Mouse (Mus musculus) thymus, adult 2 months (tissue): ENCODE measurements around the gene Mrgprf. TPM values are rescaled to one million over a fixed set of nuclear protein-coding genes. Genes with fewer than 3 reads are reported as not detected.

Source experiments
- DNase-seq: peaks from one replicate; pipeline ENCODE4 v3.0.0; 2021
- H3K27ac ChIP-seq: fragments of 200-500 bp; 2 replicates; pipeline ENCODE4 v1.5.1; 2012; ENCODE audit warnings: low read length, control low read depth; ENCODE audit not compliant: control insufficient read depth, insufficient read depth
- H3K27me3 ChIP-seq: fragments of 200-500 bp; 2 replicates; pipeline ENCODE4 v1.6.1; 2012; ENCODE audit warnings: mild to moderate bottlenecking, low read length, moderate library complexity, mixed read lengths; ENCODE audit not compliant: control insufficient read depth, insufficient read depth
- H3K36me3 ChIP-seq: fragments of 200-500 bp; 2 replicates; pipeline ENCODE4 v1.6.1; 2012; ENCODE audit warnings: mild to moderate bottlenecking, low read length, moderate library complexity; ENCODE audit not compliant: control insufficient read depth, insufficient read depth
- H3K4me1 ChIP-seq: fragments of 200-500 bp; replicated peaks from 2 replicates; pipeline ENCODE4 v1.6.1; 2012; ENCODE audit warnings: low read length; ENCODE audit not compliant: control insufficient read depth, insufficient read depth
- H3K4me3 ChIP-seq: fragments of 200-500 bp; 2 replicates; pipeline ENCODE4 v1.5.1; 2012; ENCODE audit warnings: mild to moderate bottlenecking, low read length, control low read depth, moderate library complexity; ENCODE audit not compliant: control insufficient read depth, insufficient read depth
- CTCF ChIP-seq: fragments of 200-500 bp; IDR thresholded peaks from 2 replicates; pipeline ENCODE4 v1.5.1; 2012; ENCODE audit warnings: mild to moderate bottlenecking, control low read depth, low read length, moderate library complexity, borderline replicate concordance; ENCODE audit not compliant: control insufficient read depth, poor library complexity, insufficient read depth; ENCODE audit errors: extremely low read depth
- POLR2A ChIP-seq: fragments of 200-500 bp; IDR thresholded peaks from 2 replicates; pipeline ENCODE4 v1.6.1; 2012; ENCODE audit warnings: mild to moderate bottlenecking, low read length, control low read depth, moderate library complexity; ENCODE audit not compliant: control insufficient read depth, poor library complexity, insufficient read depth; ENCODE audit errors: extremely low read depth
- WGBS: fragments of 180-500 bp; shearing (Covaris S2); methylation state at CpG from one replicate; pipeline ENCODE4 v1.1.7; 2018; 5-methylcytosine and 5-hydroxymethylcytosine counted together
- polyA plus RNA-seq: library from polyadenylated mRNA; depleted of rRNA; stranded (reverse); fragments of >200 nt; gene quantifications from 2 replicates; pipeline ENCODE4 v1.2.3, GENCODE M21; 2012

Gene Mrgprf
- polyA plus RNA-seq, 1 experiment: 6.5 TPM

GRCm38 (mm10) chr7:145268890-145269289 is 31.7 kb upstream of the Mrgprf start:
- no peak overlapping the region for H3K4me3 ChIP-seq
- 74% methylated on average over 7 of the region's 7 CpGs for WGBS
- no peaks in the 10 kb centered on the region for H3K27me3 ChIP-seq
- no peak for DNase-seq
- TF ChIP-seq CTCF (no peak), POLR2A (no peak)
- H3K27ac ChIP-seq: no peak overlapping the region
- no peaks in the 10 kb centered on the region; the same call in 1 of the 2 replicates for H3K4me1 ChIP-seq
- no peaks in the 10 kb centered on the region; the same call in 1 of the 2 replicates for H3K36me3 ChIP-seq

GRCm38 (mm10) chr7:145270955-145271354 is 29.7 kb upstream of the Mrgprf start:
- Histone ChIP-seq H3K27me3 (no peaks in the 10 kb centered on the region), H3K4me3 (no peak overlapping the region), H3K36me3 (no peaks in the 10 kb centered on the region; the same call in 1 of the 2 replicates), H3K4me1 (no peaks in the 10 kb centered on the region), H3K27ac (no peak overlapping the region)
- 99% methylated on average over 5 of the region's 5 CpGs for WGBS
- no peak for TF ChIP-seq CTCF
- TF ChIP-seq POLR2A: no peak
- DNase-seq: no peak

- 94% methylated on average over 3 of the region's 3 CpGs for WGBS
- H3K27ac ChIP-seq: no peak overlapping the region
- TF ChIP-seq CTCF (no peak), POLR2A (no peak)
- no peaks in the 10 kb centered on the region for H3K27me3 ChIP-seq
- H3K4me1 ChIP-seq: no peaks in the 10 kb centered on the region
- no peak for DNase-seq
- no peaks in the 10 kb centered on the region for H3K36me3 ChIP-seq
- H3K4me3 ChIP-seq: no peak overlapping the region
These were observed 25.1 kb upstream of the Mrgprf start for GRCm38 (mm10) chr7:145275488-145275887.

- WGBS: 93% methylated on average over 4 of the region's 4 CpGs
- no peak overlapping the region for H3K4me3 ChIP-seq
- no peaks in the 10 kb centered on the region for H3K36me3 ChIP-seq
- H3K27me3 ChIP-seq: no peaks in the 10 kb centered on the region
- no peak for TF ChIP-seq POLR2A
- no peak for TF ChIP-seq CTCF
- no peak for DNase-seq
- H3K27ac ChIP-seq: no peak overlapping the region
- H3K4me1 ChIP-seq: peaks cover 11% of the 10 kb centered on the region
These were observed 19.2 kb upstream of the Mrgprf start for GRCm38 (mm10) chr7:145281396-145281795.

GRCm38 (mm10) chr7:145283041-145283440 is 17.6 kb upstream of the Mrgprf start:
- H3K4me1 ChIP-seq: peaks cover 11% of the 10 kb centered on the region
- no peak for DNase-seq
- TF ChIP-seq POLR2A: no peak
- no peak for TF ChIP-seq CTCF
- H3K27me3 ChIP-seq: no peaks in the 10 kb centered on the region
- 65% methylated on average over 4 of the region's 4 CpGs for WGBS
- no peaks in the 10 kb centered on the region for H3K36me3 ChIP-seq
- peak overlapping the region; percentile 81 for H3K4me3 ChIP-seq
- H3K27ac ChIP-seq: no peak overlapping the region

- DNase-seq: peak; percentile 91
- peak within 1 kb of the TSS; percentile 81 for H3K4me3 ChIP-seq
- TF ChIP-seq POLR2A: peak; percentile 67
- peak; percentile 54; the same call in 1 of the 2 replicates for TF ChIP-seq CTCF
- no peaks in the 10 kb centered on the region for H3K36me3 ChIP-seq
- H3K27me3 ChIP-seq: no peaks in the 10 kb centered on the region
- H3K4me1 ChIP-seq: peaks cover 11% of the 10 kb centered on the region
- H3K27ac ChIP-seq: no peak within 1 kb of the TSS
- under 1% methylated on average over 18 of the region's 18 CpGs for WGBS
These were observed 17.0 kb upstream of the Mrgprf start, which contains the start of gene Tpcn2 for GRCm38 (mm10) chr7:145283487-145284187. Gene Tpcn2, minus strand, starts transcription at chr7:145284011.
